Mouse (Mus musculus) adrenal gland, postnatal 10 days (tissue): ENCODE measurements around the gene Pgpep1. TPM values are rescaled to one million over a fixed set of nuclear protein-coding genes. Genes with fewer than 3 reads are reported as not detected.

Source experiments
- total RNA-seq, 2 experiments: library from RNA; stranded (reverse); gene quantifications; 2 replicates each; pipeline ENCODE4 v1.2.3; 2021

Gene Pgpep1
- total RNA-seq, 2 experiments from 2014 or later: 65.7 to 80.6 TPM

Other genes with a start within 250 kb of the Pgpep1 start
- 10 to 100 TPM; 14.1 to 19.4 TPM for gene Crtc1, start 220.8 kb downstream of the Pgpep1 start, total RNA-seq
- gene Klhl26, start 183.4 kb downstream of the Pgpep1 start, total RNA-seq: 10 to 100 TPM; 14.0 to 15.1 TPM
- 1 to 10 TPM; 2.9 to 4.5 TPM for gene Tmem59l, start 173.0 kb downstream of the Pgpep1 start, total RNA-seq
- gene Crlf1, start 167.2 kb downstream of the Pgpep1 start, total RNA-seq: under 1 TPM; 0.21 to 0.42 TPM
- 100 to 1,000 TPM; 121 to 130 TPM for gene Rex1bd, start 153.6 kb downstream of the Pgpep1 start, total RNA-seq
- gene Uba52, start 149.6 kb downstream of the Pgpep1 start, total RNA-seq: 1,000 to 10,000 TPM; 1,751 to 1,916 TPM
- 100 to 1,000 TPM; 226 to 250 TPM for gene Fkbp8, start 132.7 kb downstream of the Pgpep1 start, total RNA-seq
- gene Kxd1, start 132.4 kb downstream of the Pgpep1 start, total RNA-seq: 10 to 100 TPM; 84.0 to 97.4 TPM
- gene Ell, start 120.9 kb downstream of the Pgpep1 start, total RNA-seq: 10 to 100 TPM; 22.2 to 26.3 TPM
- 10 to 100 TPM; 59.4 to 59.8 TPM for gene Isyna1, start 66.0 kb downstream of the Pgpep1 start, total RNA-seq
- gene Ssbp4, start 51.5 kb downstream of the Pgpep1 start, total RNA-seq: 10 to 100 TPM; 92.0 to 96.9 TPM
- gene Lrrc25, start 44.2 kb downstream of the Pgpep1 start, total RNA-seq: 1 to 10 TPM; 3.3 to 3.6 TPM
- gene Gdf15, start 27.9 kb downstream of the Pgpep1 start, total RNA-seq: 1 to 10 TPM in 1 of 2 experiments, under 1 TPM in 1; 0.79 to 1.7 TPM
- gene Lsm4, start 12.9 kb upstream of the Pgpep1 start, total RNA-seq: 10 to 100 TPM; 91.5 to 94.7 TPM
- 100 to 1,000 TPM; 149 to 185 TPM for gene Jund, start 38.6 kb upstream of the Pgpep1 start, total RNA-seq
- gene Iqcn, start 43.1 kb upstream of the Pgpep1 start, total RNA-seq: under 1 TPM; 0.15 to 0.30 TPM
- gene Gm3336, start 58.2 kb upstream of the Pgpep1 start, total RNA-seq: not detected
- gene Pde4c, start 63.3 kb upstream of the Pgpep1 start, total RNA-seq: 1 to 10 TPM; 2.4 to 2.8 TPM
- 10 to 100 TPM; 53.3 to 53.9 TPM for gene Rab3a, start 94.3 kb upstream of the Pgpep1 start, total RNA-seq
- gene Mpv17l2, start 100.6 kb upstream of the Pgpep1 start, total RNA-seq: 100 to 1,000 TPM in 1 of 2 experiments, 10 to 100 TPM in 1; 92.9 to 106 TPM
- gene Pik3r2, start 116.3 kb upstream of the Pgpep1 start, total RNA-seq: 10 to 100 TPM; 37.7 to 46.4 TPM
- gene Mast3, start 144.7 kb upstream of the Pgpep1 start, total RNA-seq: 10 to 100 TPM; 17.7 to 22.8 TPM
- under 1 TPM; 0.67 to 0.87 TPM for gene Il12rb1, start 148.1 kb upstream of the Pgpep1 start, total RNA-seq
- gene Arrdc2, start 179.3 kb upstream of the Pgpep1 start, total RNA-seq: 10 to 100 TPM; 11.2 to 13.8 TPM
- gene Kcnn1, start 202.9 kb upstream of the Pgpep1 start, total RNA-seq: 1 to 10 TPM; 3.0 to 3.1 TPM
- gene Ccdc124, start 213.5 kb upstream of the Pgpep1 start, total RNA-seq: 10 to 100 TPM; 42.0 to 42.6 TPM
- under 1 TPM; 0.27 to 0.42 TPM for gene Slc5a5, start 232.4 kb upstream of the Pgpep1 start, total RNA-seq
- 1,000 to 10,000 TPM; 1,717 to 1,755 TPM for gene Rpl18a, start 237.0 kb upstream of the Pgpep1 start, total RNA-seq
- 10 to 100 TPM; 26.7 to 30.2 TPM for gene Map1s, start 245.5 kb upstream of the Pgpep1 start, total RNA-seq